Mouse (Mus musculus): ENCODE results near the gene Dnase1l1.

Gene Dnase1l1

GRCm38 (mm10) chrX:74281732-74282394, at the start of gene Dnase1l1, which contains the start of gene Taz:
Dnase1l1 (minus strand) TSS chrX:74282337.
Taz (plus strand) TSS chrX:74281912.
- DNase-seq, result peak; percentile 92

GRCm38 (mm10) chrX:74330166-74330930, 48.2 kb upstream of the Dnase1l1 start:
- no peak for DNase-seq

- no peak for DNase-seq
Measured at GRCm38 (mm10) chrX:74329215-74329671, 47.1 kb upstream of the Dnase1l1 start.

GRCm38 (mm10) chrX:74328725-74329161, 46.6 kb upstream of the Dnase1l1 start, which contains the start of gene Plxna3:
Plxna3 (plus strand) TSS chrX:74329066.
- DNase-seq, result peak; percentile 74

- DNase-seq, result peak; percentile 94
Measured at GRCm38 (mm10) chrX:74312540-74313464, 30.7 kb upstream of the Dnase1l1 start, which contains the start of gene Fam50a. Fam50a (plus strand) TSS chrX:74313033.

GRCm38 (mm10) chrX:74304867-74305700, 22.9 kb upstream of the Dnase1l1 start, which contains the start of gene Gdi1:
Gdi1 (plus strand) TSS chrX:74304998.
- DNase-seq, result peak; percentile 76

GRCm38 (mm10) chrX:74299721-74300120, 17.6 kb upstream of the Dnase1l1 start:
- no peak for DNase-seq

GRCm38 (mm10) chrX:74298348-74298747, 16.2 kb upstream of the Dnase1l1 start:
- DNase-seq, result no peak

- DNase-seq, result peak; percentile 97
Measured at GRCm38 (mm10) chrX:74296538-74297448, 14.7 kb upstream of the Dnase1l1 start, which contains the start of gene Atp6ap1. Atp6ap1 (plus strand) TSS chrX:74297097.

- no peak for DNase-seq
Measured at GRCm38 (mm10) chrX:74293431-74293830, 11.3 kb upstream of the Dnase1l1 start.

- no peak for DNase-seq
Measured at GRCm38 (mm10) chrX:74283092-74283437, 928 bp upstream of the Dnase1l1 start.

- peak; percentile 93 for DNase-seq
Measured at GRCm38 (mm10) chrX:74282395-74283091, 406 bp upstream of the Dnase1l1 start.

- no peak for DNase-seq
Measured at GRCm38 (mm10) chrX:74281041-74281731, 951 bp downstream of the Dnase1l1 start.

GRCm38 (mm10) chrX:74277916-74278315, 4.2 kb downstream of the Dnase1l1 start:
- DNase-seq, result no peak

- DNase-seq, result no peak
Measured at GRCm38 (mm10) chrX:74273422-74274322, 8.5 kb downstream of the Dnase1l1 start.

- DNase-seq, result peak; percentile 59
Measured at GRCm38 (mm10) chrX:74270902-74271551, 11.1 kb downstream of the Dnase1l1 start.

GRCm38 (mm10) chrX:74270062-74270901, 11.9 kb downstream of the Dnase1l1 start, which contains the start of gene Rpl10:
Rpl10 (plus strand) TSS chrX:74270812.
- DNase-seq, result peak; percentile 95
